Mouse (Mus musculus) CD4-positive, CD25-positive, alpha-beta regulatory T cell, adult 2 months (primary cell): ENCODE results near the gene Marveld3.

Source experiments
- DNase-seq: peaks from one replicate; pipeline ENCODE4 v3.0.0-alpha.2; 2012; ENCODE audit warnings: low read depth, low spot score

Gene Marveld3

DNA sequence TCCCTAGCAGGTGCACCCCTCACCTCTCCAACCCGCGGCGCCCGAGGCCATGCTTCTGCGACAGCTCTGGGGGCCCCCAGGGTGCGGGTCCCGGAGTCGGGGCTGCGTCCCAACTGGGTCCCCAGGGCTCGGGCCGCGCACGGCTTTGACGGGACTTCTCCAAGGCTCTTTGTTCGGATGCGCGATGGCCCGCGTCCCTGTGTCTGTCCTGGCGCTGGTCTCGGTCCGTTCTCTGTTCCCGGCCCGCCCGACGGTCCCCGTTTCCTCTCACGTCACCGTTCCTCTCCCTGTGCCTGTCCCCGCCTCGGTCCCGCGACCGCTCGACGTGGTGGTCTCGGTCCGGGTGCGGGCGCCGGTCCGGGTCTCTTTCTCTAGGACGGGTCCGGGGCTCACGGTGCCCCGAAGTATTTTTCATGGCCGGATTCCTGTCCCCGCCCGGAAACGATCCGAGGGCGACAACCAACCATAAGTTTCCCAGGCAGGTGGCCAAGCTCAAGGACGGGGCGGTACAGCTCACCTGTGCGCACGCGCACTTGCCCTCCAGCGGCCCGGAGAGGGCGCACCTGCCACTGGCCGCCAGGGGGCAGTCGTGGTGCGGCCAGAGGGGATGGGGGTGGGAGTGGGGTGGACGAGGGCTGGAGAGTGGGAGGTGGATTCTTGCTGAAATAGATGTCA, at the start of gene Marveld3:
Marveld3 (minus strand) TSS at position 511 of the 675 bp plus-strand sequence.
- DNase-seq = peak; percentile 73

DNA sequence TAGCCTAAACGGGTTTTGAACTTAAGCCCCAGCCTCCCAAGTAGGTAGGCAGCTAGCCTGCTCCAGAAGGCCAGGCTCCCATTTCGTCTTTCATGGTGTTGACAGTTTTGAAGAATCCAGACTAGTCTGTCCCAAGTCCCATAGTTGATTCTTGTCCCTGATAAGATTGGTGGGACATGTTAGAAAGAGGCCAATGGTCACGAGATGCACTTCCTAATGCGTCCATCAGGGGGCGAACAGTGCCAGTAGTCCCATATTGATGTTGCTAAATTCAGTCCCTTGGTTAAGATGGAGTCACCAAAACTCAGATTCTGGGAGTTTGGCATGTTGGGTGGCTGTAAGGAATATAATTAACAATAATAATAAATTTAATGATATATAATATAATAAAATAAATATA, 48.9 kb upstream of the Marveld3 start:
- peak; percentile 59 for DNase-seq

DNA sequence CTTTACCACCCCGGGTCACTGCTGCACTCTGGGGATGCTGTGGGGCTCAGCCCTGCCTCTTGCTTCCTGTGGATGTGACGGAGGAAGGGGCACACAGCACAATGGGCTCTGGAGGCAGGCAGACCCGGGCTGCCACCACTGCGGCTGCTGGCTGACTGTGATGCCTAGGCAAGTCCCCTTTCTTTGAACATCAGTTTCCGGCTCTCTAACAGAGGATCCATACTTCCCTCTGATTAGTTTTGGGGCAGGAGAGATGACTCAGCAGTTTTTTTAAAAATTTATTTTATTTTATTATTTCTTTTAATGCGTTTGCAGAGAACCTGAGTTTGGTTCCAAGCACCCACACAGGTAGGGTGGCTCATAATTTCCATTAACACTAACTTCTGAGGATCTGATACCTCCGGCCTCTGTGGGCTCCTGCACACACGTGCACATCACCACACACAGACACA, 47.0 kb upstream of the Marveld3 start:
- no peak for DNase-seq

DNA sequence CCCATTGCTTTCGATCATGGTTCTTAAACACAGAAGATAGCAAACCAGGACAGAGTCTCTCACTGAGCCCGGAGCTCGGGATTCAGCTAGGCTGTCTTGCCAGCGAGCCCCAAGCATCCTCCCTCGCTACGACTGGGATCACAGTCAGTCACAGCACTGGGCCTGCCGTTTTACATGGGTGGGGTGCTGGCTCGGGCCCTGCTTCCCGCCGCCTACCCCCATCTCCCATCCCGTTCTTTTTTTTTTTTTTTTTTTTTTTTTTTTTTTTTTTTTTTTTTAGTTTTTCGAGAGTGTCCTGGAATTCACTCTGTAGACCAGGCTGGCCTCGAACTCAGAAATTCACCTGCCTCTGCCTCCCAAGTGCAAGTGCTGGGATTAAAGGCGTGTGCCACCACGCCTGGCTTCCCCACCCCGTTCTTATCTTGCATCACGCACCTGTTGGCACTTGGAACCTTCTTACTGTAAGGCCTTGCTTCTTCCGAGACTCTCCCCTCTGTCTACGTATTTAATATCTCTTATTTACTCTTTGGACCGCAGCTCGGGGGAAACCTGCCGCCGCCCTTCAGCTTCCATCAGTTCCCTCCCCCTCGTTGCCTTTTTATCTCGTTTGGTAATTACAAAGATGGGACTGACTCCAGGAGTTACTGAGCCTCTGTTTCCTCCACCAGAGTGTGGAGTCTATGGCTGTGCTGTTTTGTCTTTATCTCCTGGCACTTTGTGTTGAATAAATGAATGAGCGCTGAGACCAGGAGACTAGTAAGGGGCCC, 46.4 kb upstream of the Marveld3 start:
- no peak for DNase-seq

DNA sequence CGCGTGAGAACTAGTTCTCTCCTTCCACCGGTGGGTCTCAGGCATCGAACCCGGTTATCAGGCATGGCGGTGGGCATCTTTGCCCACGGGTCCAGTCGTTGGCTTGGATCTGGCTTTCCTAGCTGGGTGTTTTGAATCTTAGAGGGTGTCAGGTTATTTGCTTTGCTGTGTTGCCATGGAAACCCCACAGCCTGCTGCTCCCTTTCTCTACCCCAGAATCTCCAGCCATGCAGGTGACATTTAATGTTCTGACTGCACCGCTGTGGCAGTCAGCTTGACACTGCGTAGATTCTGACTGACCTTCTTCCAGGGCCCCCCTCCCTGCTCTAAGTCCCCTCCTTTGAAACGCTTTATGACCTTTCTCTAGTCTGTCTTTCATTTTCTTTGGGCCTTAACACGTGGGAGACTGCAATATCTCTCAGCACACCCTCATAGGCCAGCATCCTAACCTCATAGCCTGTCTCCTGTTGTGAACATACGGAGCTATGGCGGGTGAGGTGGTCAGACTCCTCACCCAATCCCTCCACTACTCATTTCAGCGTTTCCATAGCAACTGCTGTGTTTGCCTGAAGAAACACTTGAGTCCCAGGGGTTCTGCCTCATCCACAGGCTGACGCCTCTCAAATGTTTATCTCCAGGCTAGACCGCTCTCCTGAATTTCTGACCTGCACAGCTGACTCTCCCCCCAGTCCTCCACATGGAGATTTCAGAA, 44.5 kb upstream of the Marveld3 start:
- DNase-seq = no peak

DNA sequence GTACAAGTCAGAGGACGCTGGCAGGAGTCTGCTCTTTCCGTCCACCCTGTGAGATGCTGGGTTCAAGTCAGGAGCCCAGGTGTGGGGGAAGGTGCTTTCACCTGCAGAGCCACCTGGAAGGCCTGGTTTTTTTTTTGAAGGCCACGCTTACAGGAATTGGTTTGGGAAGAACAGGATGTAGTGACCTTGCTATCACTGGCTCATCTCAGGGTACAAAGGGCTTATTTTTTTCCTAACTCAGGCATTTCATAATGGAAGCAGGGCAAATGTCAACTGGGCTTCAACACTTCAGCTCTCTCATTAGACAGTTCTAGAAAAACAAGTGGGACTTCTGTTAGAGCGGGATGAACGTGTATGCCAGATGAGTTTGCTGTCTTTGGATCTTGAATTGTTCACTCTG, 42.3 kb upstream of the Marveld3 start:
- DNase-seq = no peak

DNA sequence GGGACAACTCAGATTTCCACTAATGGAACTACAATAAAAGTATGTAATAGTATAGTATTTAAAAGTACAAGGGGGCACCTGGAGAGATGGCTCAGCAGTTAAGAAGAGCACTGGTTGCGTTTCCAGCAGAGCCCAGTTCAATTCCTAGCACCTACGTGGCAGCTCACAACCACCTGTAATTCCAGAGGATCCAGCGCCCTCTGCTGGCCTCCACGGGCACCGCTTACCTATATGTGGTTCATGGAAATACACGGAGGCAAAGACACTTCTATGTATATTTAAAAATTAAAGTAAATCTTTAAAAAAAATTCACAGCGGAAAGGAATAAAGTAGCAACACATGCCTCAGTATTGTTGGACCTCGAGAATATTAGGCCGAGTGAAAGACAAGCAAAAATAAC, 41.0 kb upstream of the Marveld3 start:
- peak; percentile 37 for DNase-seq

DNA sequence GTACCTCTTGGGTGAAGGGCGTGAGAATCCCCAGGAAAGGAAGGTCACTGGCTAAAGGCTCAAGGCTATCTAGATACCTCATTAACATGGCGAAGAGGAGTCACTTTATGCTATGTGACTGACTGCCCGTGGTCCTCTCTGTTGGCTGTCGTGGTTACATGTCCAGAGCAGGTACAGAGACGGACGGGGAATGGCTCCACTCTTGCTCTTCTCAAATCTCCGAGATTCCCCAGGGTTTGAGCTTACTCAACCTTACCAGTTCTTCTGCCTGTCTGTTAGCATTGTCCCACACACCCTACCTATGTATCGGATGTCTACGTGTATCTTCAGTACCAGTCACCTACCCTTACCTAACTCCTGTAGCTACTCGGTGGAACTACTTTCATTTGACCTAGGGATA, 38.0 kb upstream of the Marveld3 start:
- no peak for DNase-seq

DNA sequence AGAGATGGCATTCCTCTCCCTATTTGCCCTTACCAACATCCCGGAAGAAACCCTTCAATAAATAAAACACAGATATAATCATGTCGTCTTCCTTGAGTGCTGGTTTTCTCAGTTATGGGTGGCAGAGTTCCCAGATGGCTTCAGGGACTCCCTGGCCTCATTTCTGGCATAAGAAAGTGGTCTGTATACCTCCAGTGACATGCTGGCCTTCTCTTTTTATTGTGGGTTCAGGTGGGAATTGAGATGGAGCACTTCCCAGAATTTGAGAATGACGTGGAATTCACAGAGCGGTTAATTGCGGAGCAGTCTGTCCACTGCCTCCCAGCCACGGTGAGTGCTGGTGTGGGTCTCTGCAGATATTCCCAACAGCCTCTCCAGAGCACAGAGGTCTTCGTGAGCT, 36.1 kb upstream of the Marveld3 start:
- no peak for DNase-seq

DNA sequence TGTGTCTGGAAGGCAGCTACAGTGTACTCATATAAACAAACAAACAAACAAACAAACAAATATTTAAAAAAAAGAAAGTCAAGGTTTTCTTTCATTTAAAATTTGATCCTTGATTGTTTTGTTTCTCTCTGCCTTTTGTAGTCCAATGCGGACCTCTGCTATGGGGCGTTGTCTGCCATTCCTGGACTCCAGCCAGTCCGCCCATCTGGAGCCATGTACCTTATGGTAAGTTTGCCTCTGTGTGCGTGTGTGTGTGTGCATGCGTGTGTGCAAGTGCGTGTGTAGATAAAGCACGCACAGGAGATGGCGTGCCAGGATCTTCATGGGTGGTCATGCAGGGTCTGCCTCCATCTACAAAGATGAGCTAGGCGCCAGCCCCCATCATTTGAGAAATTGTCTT, 35.4 kb upstream of the Marveld3 start:
- no peak for DNase-seq

DNA sequence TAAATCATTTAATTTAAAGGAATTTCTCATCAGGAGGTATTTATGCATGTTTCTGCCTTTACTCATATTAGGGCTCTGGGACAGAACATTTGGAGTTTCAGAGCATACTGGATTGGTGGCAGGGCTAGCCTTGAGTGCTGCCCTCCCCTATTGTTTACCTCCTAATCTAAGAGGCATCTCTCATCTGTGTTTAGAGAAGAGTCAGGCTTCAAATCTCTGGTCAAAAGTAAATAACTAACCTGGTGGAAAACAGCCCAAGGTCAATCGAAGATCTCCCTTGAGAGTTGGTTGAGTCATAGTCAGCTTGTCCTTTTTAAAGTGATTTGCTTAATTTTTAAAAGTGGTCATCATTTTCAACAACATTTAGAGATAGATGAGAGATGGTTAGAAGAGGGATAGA, 30.9 kb upstream of the Marveld3 start:
- DNase-seq = no peak

DNA sequence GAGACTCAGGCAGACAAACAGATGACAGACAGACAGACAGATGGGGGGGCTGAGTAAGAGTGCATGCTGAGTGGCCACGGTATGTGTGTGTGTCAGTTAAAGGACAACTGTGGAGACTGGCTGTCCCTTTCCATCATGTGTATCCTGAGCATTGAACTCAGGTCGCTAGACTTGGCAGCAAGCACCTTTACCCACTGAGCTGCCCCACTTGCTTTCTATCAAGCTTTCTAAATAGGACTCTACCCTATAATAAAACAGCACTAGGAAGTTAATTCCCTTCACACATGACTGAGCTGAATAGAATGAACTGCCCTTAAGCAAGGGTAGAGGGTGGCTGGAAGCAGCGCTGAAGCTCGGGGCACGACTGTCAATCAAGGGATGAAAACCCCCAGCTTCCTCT, 30.2 kb upstream of the Marveld3 start:
- no peak for DNase-seq

DNA sequence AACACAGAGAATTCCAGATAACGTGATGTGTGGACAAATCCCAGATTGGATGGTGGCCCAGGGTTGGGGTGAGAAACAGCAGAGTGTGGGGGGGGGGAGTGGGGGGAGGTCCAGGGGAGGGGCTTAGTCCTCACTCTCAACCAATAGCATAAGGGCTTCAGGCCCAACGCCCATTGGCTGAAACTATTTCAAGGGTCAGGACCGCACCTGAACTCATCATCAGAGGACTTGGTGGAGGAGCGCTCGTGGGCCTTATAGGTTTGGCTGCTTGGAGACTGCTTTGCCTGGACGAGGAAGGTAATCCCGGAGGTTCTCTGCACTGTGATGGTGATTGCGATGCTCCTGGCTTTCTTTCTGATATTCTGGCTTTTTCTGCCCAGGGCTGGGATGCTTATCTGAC, 28.2 kb upstream of the Marveld3 start, which contains the start of gene Tat:
Tat (plus strand) TSS at position 214 of the 400 bp plus-strand sequence.
- no peak for DNase-seq

DNA sequence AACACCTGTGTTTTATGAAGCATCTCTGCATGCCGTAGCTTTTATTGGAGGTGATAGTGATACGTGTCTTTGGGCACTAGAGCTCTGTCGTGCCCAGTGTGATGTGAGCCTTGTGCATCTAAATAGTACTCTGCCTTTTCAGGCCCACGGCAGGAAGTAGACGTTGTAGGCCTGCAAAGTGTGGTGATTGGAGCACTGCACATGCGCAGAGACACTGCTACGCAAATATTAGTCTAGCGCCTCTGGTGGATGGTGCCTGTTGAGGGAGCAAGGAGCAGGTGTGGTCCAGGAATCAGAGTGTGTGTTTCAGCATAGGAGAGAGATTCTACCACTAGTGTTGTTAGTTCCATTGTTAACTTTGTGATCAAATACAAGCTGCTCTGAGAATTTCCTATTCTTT, 27.1 kb upstream of the Marveld3 start:
- DNase-seq = no peak

DNA sequence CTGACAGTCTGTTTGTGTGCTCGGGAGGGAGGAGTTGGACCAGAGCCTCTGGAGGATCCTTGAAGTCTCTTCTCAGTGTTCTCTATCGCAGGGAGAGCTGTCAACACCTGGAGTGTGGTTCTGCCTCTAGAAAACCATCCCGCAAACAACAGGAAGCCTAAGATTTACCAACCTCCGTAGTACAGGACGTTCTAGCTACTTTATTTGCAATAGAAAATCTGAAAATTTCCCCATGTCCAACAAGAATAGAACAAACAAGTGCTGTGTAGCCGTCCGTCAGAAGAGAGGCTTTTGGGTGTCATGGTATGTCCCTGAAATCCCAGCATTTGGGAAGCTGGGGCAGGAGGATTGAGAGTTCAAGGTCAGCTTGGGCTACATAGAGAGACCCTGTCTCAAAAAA, 25.8 kb upstream of the Marveld3 start:
- no peak for DNase-seq

DNA sequence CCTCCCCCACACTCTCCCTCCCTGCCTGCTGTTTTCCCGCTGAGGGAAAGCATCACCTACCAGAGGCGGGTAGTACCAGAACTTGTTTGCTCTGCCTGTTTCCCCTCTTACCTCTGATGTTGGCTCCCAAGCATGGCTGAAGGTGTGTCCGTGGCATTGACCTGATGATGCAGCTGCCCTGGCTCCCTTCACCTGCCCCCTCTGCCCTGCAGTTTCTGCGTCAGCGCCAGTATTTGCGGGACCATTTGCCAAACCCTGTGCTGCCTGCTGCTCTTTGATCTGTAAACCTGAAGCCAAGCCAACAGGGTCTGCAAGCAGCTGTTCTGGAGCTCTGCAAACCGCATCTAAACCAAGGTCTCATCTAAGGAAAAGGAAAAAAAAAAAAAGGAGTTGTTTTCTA, 24.4 kb upstream of the Marveld3 start:
- no peak for DNase-seq

DNA sequence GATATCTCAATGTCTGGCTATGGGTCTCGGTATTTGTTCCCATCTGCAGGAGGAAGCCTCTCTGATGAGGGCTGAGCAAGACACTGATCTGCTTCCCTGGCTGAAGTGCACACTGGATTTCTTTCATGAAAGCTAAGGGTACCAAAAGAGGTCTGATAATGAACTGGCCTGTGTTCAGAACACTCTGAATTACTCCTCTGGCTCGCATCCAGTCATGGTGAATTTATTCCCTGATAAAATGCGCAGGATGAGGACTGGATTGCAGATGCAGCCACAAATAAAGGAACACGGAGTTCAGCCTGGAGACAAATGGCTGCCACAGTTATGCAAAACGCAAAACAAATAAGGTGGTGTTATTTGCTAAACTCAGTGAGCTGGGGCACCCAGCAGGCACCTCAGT, 21.9 kb upstream of the Marveld3 start:
- DNase-seq = no peak

DNA sequence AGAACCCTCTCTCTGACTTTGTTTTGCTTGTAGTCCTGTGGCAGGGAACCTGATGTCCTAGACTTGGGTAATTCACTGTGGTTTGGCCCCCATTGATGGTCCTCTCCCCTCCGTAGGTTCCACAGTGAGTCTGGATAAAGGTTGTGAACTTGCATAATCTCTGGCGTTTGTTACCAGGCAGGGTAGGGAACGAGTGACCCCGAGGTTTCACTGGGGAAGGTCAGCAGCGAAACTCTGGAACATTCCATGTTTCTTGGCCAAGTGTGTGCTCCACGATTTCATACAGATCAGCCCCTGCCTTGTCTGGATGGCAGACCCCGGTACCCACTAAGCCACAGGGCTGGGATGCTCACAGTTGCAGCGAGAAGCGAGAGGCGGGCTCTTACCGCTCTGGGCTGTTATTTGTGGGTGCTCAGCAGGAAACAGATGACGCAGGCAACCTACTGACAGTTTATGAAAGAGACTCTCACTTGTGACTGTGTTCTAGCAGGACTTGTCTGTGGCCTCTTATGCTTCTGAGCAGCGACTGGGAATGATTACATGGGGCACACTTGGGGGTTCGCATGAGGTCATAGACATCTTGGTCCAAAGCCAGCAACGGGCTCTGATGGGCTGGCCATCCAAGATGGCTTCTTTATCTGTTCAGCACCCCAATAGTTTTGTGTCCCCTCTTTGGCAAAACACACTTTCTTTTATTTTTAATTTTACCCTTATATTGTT, 20.5 kb upstream of the Marveld3 start:
- no peak for DNase-seq

DNA sequence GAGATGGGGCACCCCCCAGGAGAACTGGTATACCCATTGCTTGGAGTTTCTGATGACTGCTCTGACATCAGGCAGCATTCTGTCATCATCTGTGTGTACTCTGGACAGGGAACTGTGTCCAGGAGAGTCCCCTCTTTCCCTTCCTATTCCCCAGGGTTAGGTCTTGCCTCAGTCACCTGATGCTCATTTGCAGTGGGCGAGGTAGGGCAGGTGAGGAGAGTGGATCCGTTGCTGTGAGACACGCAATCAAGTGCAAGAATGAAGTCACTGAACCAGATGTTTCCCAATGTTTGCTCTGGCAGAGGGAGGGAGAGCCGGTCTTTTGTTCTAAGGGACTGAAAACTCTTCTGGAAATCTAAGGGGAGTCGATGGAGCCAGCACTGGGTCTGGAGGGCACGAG, 17.3 kb upstream of the Marveld3 start:
- DNase-seq = no peak

DNA sequence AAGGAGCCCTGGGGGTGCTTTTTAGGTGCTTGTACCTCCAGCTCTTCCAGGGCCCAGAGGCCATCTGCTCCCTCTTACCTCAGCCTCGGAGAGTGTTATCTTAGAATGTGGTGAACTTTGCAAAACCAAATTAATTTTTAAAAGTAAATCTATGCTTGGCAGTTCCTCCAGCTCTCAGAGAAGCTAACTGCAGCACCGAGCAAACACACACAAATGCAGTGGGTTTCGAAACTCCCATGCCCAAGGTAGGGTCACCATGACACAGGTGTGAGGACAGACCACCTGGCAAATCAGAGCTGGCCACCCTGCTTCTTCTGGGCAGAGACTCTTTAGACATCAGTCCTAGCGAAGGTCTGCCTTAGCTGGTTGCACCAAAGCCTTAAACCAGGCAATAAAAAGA, 10.9 kb upstream of the Marveld3 start:
- no peak for DNase-seq

DNA sequence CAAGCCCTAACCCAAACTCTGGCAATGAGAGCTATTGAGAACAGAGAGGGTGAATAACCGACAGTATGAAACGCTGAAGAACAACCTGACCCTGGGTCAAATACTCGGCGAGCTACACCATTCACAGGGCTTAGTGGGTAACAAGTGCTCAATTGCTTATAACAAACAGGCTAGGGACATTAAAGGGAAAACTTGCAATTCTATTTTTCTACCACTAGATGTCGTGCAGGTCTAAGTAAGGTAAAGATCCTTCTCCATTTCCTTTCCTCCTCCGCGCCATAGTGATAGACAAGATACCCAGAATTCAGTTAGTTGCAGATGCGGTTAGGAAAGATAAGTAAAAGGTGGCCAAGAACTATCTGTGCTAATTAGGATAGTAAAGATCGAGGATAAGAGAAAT, 8.3 kb upstream of the Marveld3 start:
- peak; percentile 49 for DNase-seq

DNA sequence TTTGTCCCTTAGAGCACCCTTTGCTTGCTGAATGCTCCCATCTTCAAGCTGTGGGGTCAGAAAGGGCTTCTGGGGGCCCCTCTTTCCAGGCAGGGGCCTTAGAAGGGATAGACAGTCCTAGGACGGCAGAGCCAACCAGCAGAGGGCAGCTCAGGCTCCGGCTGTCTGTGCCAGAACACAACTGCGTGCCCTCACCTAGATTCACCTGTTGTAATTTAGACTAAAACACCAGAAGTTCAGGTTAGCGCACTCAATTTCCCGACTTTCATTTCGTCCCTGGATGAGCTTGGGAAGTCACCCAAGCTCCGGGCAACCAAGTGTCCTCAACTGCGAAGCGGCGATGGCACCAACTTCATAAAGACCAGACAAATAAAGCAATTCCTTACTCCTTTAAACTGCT, 6.8 kb upstream of the Marveld3 start:
- no peak for DNase-seq
